Mouse (Mus musculus): ENCODE data around the gene Rgs10. TPM values are rescaled to one million over a fixed set of nuclear protein-coding genes. Genes with fewer than 3 reads are reported as not detected.

The Rgs10 gene
- polyA plus RNA-seq, 1 experiment from 2014 or later: 29.4 TPM

DNA sequence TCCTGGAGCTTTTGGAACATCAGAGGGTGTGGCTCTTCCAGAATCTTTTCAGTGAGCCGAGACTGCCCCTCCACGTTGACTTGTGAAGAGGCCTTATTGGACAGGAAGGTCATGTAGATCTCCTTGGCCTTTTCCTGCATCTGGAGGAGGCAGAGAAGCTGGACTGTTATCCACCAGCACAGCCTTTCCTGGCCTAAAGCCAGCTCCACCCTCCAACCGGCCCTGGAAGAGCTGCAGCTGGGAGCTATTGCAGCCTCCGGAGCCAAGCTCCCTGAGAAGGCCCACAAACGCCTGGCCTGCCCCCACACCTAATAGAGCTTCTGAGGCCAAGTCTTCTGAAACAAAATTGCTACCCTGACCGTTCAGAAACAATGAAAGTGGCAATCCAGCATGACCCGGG, 29.6 kb downstream of the Rgs10 start:
- no peaks in the 10 kb centered on the region for H3K36me3 ChIP-seq (ENCODE audit: control insufficient read depth, insufficient read depth, low read length)
- peak; percentile 78 for DNase-seq (ENCODE audit: low spot score)
- H3K4me1 ChIP-seq (replicated peaks; ENCODE audit: control insufficient read depth, insufficient read depth, low read length): peaks cover 39% of the 10 kb centered on the region
- H3K9me3 ChIP-seq (ENCODE audit: control insufficient read depth, low read length): no peaks in the 10 kb centered on the region
- peak; percentile 47; the same call in 1 of the 2 replicates for ATAC-seq (replicated peaks; ENCODE audit: low FRiP score, low TSS enrichment, low read depth)
- no peak overlapping the region for H3K9ac ChIP-seq (ENCODE audit: low read length)
- no peak overlapping the region for H3K4me3 ChIP-seq (ENCODE audit: low read depth, low read length)
- no peak overlapping the region for H3K4me2 ChIP-seq (ENCODE audit: low read length)
- peak overlapping the region; percentile 80 for H3K27ac ChIP-seq (ENCODE audit: low read depth)
- no peaks in the 10 kb centered on the region for H3K27me3 ChIP-seq (replicated peaks; ENCODE audit: control insufficient read depth, insufficient read depth, low read length)
- WGBS: 23% methylated on average over 7 of the region's 7 CpGs

DNA sequence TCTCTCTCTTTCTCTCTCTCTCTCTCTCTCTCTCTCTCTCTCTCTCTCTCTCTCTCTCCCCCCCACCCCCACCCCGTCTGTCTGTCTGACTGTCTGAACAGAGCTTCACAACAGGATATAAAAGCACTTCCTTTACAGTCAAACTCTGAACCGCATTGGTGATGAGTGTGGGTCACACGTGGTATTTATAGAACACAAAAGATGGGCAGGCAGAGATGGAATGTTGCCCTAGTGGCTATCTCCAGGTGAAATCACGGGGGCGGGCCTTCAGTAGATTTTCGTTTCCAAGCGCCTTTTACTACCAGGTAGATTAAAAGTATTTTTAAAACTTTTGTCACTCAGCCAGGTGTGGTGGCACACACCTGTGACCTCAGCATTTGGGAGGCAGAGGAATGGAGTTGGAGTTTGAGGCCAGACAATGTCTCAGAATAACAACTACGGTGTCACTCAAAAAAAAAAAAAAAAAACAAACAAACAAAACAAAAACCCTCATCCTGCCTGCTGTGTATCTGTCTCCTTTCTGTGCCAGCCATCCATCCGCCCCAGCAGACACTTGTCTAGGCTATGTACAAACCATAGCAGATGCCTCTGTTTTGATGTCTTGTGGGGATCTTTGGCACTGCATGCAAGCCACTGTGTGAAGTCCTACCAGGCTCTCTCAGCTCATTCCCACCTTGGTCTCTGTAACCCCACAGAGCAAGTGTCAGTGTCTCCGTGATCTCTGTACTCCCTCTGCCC, 34.7 kb downstream of the Rgs10 start:
- Histone ChIP-seq H3K36me3 (ENCODE audit: control insufficient read depth, insufficient read depth, low read length) (no peaks in the 10 kb centered on the region), H3K4me3 (ENCODE audit: low read depth, low read length) (no peak overlapping the region), H3K27ac (ENCODE audit: low read depth) (no peak overlapping the region), H3K9ac (ENCODE audit: low read length) (no peak overlapping the region), H3K9me3 (ENCODE audit: control insufficient read depth, low read length) (no peaks in the 10 kb centered on the region), H3K4me1 (replicated peaks; ENCODE audit: control insufficient read depth, insufficient read depth, low read length) (peaks cover 15% of the 10 kb centered on the region), H3K4me2 (ENCODE audit: low read length) (no peak overlapping the region), H3K27me3 (replicated peaks; ENCODE audit: control insufficient read depth, insufficient read depth, low read length) (no peaks in the 10 kb centered on the region)
- ATAC-seq (replicated peaks; ENCODE audit: low FRiP score, low TSS enrichment, low read depth) (no peak), DNase-seq (ENCODE audit: low spot score) (no peak)
- 77% methylated on average over 10 of the region's 10 CpGs for WGBS

DNA sequence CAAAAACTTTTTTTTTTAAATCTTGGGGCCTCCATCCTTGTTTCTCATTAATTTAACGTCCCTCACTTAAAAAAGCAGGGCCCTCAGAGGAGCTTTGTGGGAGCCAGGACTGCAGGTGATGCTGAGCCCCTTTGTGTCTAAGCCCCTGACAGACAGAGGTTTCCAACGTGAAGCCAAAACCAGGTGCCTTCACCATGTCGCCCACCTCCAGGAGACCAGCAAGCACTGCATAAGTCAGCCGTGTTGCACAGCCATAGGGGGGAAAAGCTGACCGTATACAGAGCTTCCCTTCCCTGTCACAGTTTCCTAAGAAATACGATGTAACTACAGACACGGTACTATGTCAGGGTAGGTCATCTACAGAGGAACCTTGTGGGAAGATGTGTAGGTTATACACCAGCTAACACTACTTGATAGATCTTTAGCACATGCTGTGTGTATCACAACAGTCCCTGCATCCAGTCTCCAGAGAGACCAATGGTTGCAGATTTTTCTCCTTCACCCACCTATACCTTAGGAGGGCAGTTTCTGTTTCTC, 35.3 kb downstream of the Rgs10 start:
- 65% methylated on average over 7 of the region's 7 CpGs for WGBS
- H3K27ac ChIP-seq (ENCODE audit: low read depth): no peak overlapping the region
- no peaks in the 10 kb centered on the region for H3K27me3 ChIP-seq (replicated peaks; ENCODE audit: control insufficient read depth, insufficient read depth, low read length)
- DNase-seq (ENCODE audit: low spot score) (no peak), ATAC-seq (replicated peaks; ENCODE audit: low FRiP score, low TSS enrichment, low read depth) (no peak)
- H3K4me2 ChIP-seq (ENCODE audit: low read length): no peak overlapping the region
- no peak overlapping the region for H3K4me3 ChIP-seq (ENCODE audit: low read depth, low read length)
- H3K4me1 ChIP-seq (replicated peaks; ENCODE audit: control insufficient read depth, insufficient read depth, low read length): 0 out of 2 replicates have a peak, but pooled peaks cover 8% of the 10 kb centered on the region
- H3K36me3 ChIP-seq (ENCODE audit: control insufficient read depth, insufficient read depth, low read length): no peaks in the 10 kb centered on the region
- no peak overlapping the region for H3K9ac ChIP-seq (ENCODE audit: low read length)
- no peaks in the 10 kb centered on the region for H3K9me3 ChIP-seq (ENCODE audit: control insufficient read depth, low read length)

- ATAC-seq (replicated peaks; ENCODE audit: low FRiP score, low TSS enrichment, low read depth): no peak
- Histone ChIP-seq H3K9ac (ENCODE audit: low read length) (no peak overlapping the region), H3K27me3 (replicated peaks; ENCODE audit: control insufficient read depth, insufficient read depth, low read length) (no peaks in the 10 kb centered on the region), H3K4me1 (replicated peaks; ENCODE audit: control insufficient read depth, insufficient read depth, low read length) (0 out of 2 replicates have a peak, but pooled peaks cover 6% of the 10 kb centered on the region), H3K4me3 (ENCODE audit: low read depth, low read length) (no peak overlapping the region), H3K9me3 (ENCODE audit: control insufficient read depth, low read length) (no peaks in the 10 kb centered on the region), H3K27ac (ENCODE audit: low read depth) (no peak overlapping the region), H3K36me3 (ENCODE audit: control insufficient read depth, insufficient read depth, low read length) (no peaks in the 10 kb centered on the region), H3K4me2 (ENCODE audit: low read length) (no peak overlapping the region)
- 95% methylated on average over 6 of the region's 6 CpGs for WGBS
- DNase-seq (ENCODE audit: low spot score): no peak
Measured at GRCm38 (mm10) chr7:128382527-128382860, 36.1 kb downstream of the Rgs10 start.

DNA sequence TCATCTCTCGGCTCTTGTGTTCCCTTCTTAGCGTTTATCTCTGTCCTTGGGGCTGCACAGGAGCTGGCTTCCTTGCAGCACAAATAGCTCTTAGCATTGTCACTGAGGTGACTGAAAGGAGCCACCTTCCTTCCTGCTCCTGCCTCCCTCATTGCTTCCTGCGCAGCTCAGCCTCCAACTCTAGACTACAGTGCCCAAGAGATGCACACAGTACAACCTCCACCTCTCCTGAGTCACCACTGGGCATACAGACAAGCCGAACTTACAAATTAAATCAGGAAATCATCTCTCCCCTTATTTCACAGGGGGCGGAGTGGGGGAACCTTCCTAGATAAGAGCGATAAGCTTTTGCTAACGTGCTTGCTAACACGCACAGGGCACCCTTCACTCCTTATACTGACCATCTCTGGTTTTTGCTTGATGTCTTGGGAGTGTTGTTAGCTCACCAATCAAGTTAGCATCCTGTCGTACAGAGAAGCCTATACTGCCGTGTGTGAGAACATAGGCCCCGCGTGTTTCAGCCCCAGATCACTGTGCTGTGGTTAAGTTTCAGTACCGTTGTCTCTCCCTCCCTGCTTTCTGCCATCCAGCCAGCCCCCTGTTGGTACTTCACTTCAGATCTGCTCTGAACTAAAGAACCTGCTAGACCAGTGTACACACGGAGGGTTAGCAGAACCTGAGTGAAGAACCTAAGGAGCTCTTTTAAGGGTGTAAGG, 36.6 kb downstream of the Rgs10 start:
- Histone ChIP-seq H3K27ac (ENCODE audit: low read depth) (no peak overlapping the region), H3K9me3 (ENCODE audit: control insufficient read depth, low read length) (no peaks in the 10 kb centered on the region), H3K4me1 (replicated peaks; ENCODE audit: control insufficient read depth, insufficient read depth, low read length) (0 out of 2 replicates have a peak, but pooled peaks cover 6% of the 10 kb centered on the region), H3K36me3 (ENCODE audit: control insufficient read depth, insufficient read depth, low read length) (no peaks in the 10 kb centered on the region), H3K4me3 (ENCODE audit: low read depth, low read length) (no peak overlapping the region), H3K27me3 (replicated peaks; ENCODE audit: control insufficient read depth, insufficient read depth, low read length) (no peaks in the 10 kb centered on the region), H3K9ac (ENCODE audit: low read length) (no peak overlapping the region), H3K4me2 (ENCODE audit: low read length) (no peak overlapping the region)
- DNase-seq (ENCODE audit: low spot score): no peak
- ATAC-seq (replicated peaks; ENCODE audit: low FRiP score, low TSS enrichment, low read depth): no peak
- 79% methylated on average over 14 of the region's 14 CpGs for WGBS

GRCm38 (mm10) chr7:128381001-128381400, 37.6 kb downstream of the Rgs10 start:
- DNase-seq (ENCODE audit: low spot score) (no peak), ATAC-seq (replicated peaks; ENCODE audit: low FRiP score, low TSS enrichment, low read depth) (no peak)
- Histone ChIP-seq H3K9me3 (ENCODE audit: control insufficient read depth, low read length) (no peaks in the 10 kb centered on the region), H3K4me3 (ENCODE audit: low read depth, low read length) (no peak overlapping the region), H3K4me2 (ENCODE audit: low read length) (no peak overlapping the region), H3K9ac (ENCODE audit: low read length) (no peak overlapping the region), H3K4me1 (replicated peaks; ENCODE audit: control insufficient read depth, insufficient read depth, low read length) (0 out of 2 replicates have a peak, but pooled peaks cover 6% of the 10 kb centered on the region), H3K36me3 (ENCODE audit: control insufficient read depth, insufficient read depth, low read length) (no peaks in the 10 kb centered on the region), H3K27me3 (replicated peaks; ENCODE audit: control insufficient read depth, insufficient read depth, low read length) (no peaks in the 10 kb centered on the region), H3K27ac (ENCODE audit: low read depth) (no peak overlapping the region)
- 88% methylated on average over 2 of the region's 2 CpGs for WGBS

DNA sequence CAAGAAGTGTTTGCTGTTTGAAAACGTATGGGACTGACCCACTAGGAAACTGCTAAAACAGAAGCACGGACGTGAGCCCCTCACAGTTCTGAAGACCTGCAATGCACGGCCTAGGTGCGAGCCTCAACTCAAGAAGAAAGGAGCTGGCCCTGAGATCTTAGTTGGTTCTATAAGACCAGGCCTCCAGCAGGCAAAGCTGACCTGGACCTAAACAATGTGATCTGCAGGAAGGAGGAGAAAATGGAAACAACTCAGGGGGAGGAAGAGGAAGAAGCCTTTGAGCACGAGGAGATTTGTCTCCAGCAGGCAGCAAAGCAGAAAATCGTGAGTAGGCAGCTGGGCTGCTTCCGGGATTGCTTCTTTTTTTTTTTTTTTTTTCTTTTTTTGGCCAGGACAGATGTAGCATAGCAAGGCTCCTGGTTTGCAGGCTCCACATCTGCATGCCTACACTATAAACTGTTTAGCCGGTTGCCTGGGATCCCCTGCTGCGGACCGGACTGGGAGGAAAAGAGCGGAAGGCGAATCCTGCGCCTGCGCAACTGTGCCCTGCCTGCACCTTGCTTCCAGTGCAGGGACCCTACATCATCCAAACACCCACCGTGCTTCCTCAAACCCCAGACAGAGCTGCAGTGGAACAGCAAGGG, 39.3 kb downstream of the Rgs10 start:
- WGBS: 50% methylated on average over 16 of the region's 16 CpGs
- Histone ChIP-seq H3K36me3 (ENCODE audit: control insufficient read depth, insufficient read depth, low read length) (no peaks in the 10 kb centered on the region), H3K4me2 (ENCODE audit: low read length) (peak overlapping the region; percentile 25; the same call in 1 of the 2 replicates), H3K9me3 (ENCODE audit: control insufficient read depth, low read length) (no peaks in the 10 kb centered on the region), H3K4me3 (ENCODE audit: low read depth, low read length) (no peak overlapping the region), H3K27ac (ENCODE audit: low read depth) (peak overlapping the region; percentile 87), H3K9ac (ENCODE audit: low read length) (no peak overlapping the region), H3K27me3 (replicated peaks; ENCODE audit: control insufficient read depth, insufficient read depth, low read length) (no peaks in the 10 kb centered on the region), H3K4me1 (replicated peaks; ENCODE audit: control insufficient read depth, insufficient read depth, low read length) (0 out of 2 replicates have a peak, but pooled peaks cover 6% of the 10 kb centered on the region)
- ATAC-seq (replicated peaks; ENCODE audit: low FRiP score, low TSS enrichment, low read depth): no peak
- DNase-seq (ENCODE audit: low spot score): no peak

GRCm38 (mm10) chr7:128376206-128376701, 42.3 kb downstream of the Rgs10 start:
- no peak for DNase-seq (ENCODE audit: low spot score)
- no peak for ATAC-seq (replicated peaks; ENCODE audit: low FRiP score, low TSS enrichment, low read depth)
- Histone ChIP-seq H3K27ac (ENCODE audit: low read depth) (no peak overlapping the region), H3K4me2 (ENCODE audit: low read length) (no peak overlapping the region), H3K4me1 (replicated peaks; ENCODE audit: control insufficient read depth, insufficient read depth, low read length) (0 out of 2 replicates have a peak, but pooled peaks cover 6% of the 10 kb centered on the region), H3K9ac (ENCODE audit: low read length) (no peak overlapping the region), H3K36me3 (ENCODE audit: control insufficient read depth, insufficient read depth, low read length) (no peaks in the 10 kb centered on the region), H3K4me3 (ENCODE audit: low read depth, low read length) (no peak overlapping the region), H3K27me3 (replicated peaks; ENCODE audit: control insufficient read depth, insufficient read depth, low read length) (no peaks in the 10 kb centered on the region), H3K9me3 (ENCODE audit: control insufficient read depth, low read length) (no peaks in the 10 kb centered on the region)
- WGBS: 79% methylated on average over 11 of the region's 11 CpGs
